Mouse (Mus musculus): ENCODE measurements around the gene Nans. TPM values are rescaled to one million over a fixed set of nuclear protein-coding genes. Genes with fewer than 3 reads are reported as not detected.
A peak's percentile ranks its signal among the peaks of the same experiment; 100 is the strongest.

Gene Nans
- polyA plus RNA-seq, 1 experiment from 2014 or later: 67.7 TPM

DNA sequence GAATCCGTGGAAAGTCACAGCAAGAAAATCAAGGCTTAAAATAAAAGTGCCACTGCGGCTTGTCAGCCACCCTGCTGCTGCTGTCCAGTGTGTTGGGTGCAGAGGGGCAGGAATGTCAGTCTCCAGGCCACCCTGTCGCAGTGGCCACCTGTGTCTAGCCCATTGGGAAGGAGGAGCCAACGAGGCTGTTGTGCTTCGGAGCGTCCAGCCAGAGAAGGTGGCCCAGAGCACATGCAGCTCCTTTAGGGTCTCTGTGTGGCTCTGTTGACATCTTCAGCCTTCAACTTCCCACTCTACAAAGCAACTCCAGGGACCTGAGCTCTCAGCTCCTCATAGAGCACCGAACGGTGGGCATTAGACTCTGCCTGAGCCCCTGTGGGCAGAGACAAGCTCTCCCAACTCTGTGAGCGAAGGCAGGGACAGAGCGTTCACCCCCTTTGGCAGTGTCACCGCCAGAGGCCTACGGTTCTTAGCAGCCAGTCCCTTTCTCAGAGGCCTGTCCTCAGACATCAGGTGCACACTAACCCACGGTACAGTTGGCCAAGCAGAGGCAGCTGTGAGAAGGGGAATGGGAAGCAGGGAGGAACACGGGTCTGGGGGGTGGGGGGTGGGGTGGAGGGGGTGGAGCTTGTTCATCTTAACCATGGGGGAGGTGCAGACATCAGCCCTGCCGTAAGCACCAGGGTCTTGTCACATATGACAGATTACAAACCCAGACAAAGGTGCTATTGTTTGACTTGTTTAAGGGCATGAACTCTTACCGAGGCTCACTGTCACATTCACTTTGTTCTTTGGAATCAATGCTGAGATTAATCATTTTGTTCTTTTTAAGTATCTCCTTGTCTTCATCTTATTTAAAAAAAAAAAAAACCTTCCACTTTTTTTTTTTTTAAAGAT lies 13.8 kb downstream of the Nans start:
- no peak overlapping the region for H3K27ac ChIP-seq (replicated peaks)
- WGBS: 61% methylated on average over 16 of the region's 16 CpGs

DNA sequence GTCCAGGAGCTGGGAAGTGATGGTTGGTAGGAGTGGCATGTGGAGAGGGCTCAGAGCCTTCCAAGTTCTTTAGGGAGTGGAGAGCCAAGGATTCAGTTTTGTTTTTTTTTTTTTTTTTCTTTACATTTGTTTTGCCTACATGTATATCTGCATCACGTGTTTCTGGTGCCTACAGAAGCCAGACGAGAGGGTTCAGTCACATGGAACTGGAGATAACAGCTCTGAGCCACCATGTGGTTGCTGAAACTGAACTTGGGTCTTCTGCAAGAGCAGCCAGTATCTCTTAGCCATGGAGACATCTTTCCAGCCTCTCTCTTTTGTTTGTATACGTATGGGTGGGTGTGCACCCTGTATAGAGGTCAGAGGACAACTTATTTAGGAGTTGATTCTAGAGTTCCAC lies 14.8 kb downstream of the Nans start:
- DNase-seq (ENCODE audit: low spot score): no peak
- Histone ChIP-seq H3K4me1 (replicated peaks; ENCODE audit: control insufficient read depth, insufficient read depth) (peaks cover 3% of the 10 kb centered on the region; the same call in 1 of the 2 replicates), H3K27me3 (ENCODE audit: control insufficient read depth, insufficient read depth, low read length) (no peaks in the 10 kb centered on the region), H3K4me2 (replicated peaks; ENCODE audit: low read depth) (no peak overlapping the region), H3K36me3 (ENCODE audit: control insufficient read depth, insufficient read depth, low read length) (peaks cover 7% of the 10 kb centered on the region; the same call in 1 of the 2 replicates), H3K9me3 (ENCODE audit: control insufficient read depth, low read length) (no peaks in the 10 kb centered on the region), H3K27ac (replicated peaks) (no peak overlapping the region), H3K9ac (ENCODE audit: low read length) (no peak overlapping the region), H3K4me3 (ENCODE audit: low read depth, low read length) (no peak overlapping the region)
- WGBS: 70% methylated on average over 3 of the region's 3 CpGs
- no peak for ATAC-seq (ENCODE audit: low FRiP score, low TSS enrichment)
- TF ChIP-seq CTCF (IDR thresholded peaks at IDR 0.05; ENCODE audit: low read depth) (no peak), EP300 (optimal IDR thresholded peaks at IDR 0.05) (no peak)

More for the DNA sequence above, 13.8 kb downstream of the Nans start:
- TF ChIP-seq CTCF (IDR thresholded peaks at IDR 0.05; ENCODE audit: low read depth) (no peak), EP300 (optimal IDR thresholded peaks at IDR 0.05) (no peak)
- Histone ChIP-seq H3K4me1 (replicated peaks; ENCODE audit: control insufficient read depth, insufficient read depth) (peaks cover 3% of the 10 kb centered on the region; the same call in 1 of the 2 replicates), H3K36me3 (ENCODE audit: control insufficient read depth, insufficient read depth, low read length) (peaks cover 7% of the 10 kb centered on the region; the same call in 1 of the 2 replicates), H3K4me2 (replicated peaks; ENCODE audit: low read depth) (no peak overlapping the region), H3K27me3 (ENCODE audit: control insufficient read depth, insufficient read depth, low read length) (no peaks in the 10 kb centered on the region), H3K4me3 (ENCODE audit: low read depth, low read length) (no peak overlapping the region), H3K9me3 (ENCODE audit: control insufficient read depth, low read length) (no peaks in the 10 kb centered on the region), H3K9ac (ENCODE audit: low read length) (no peak overlapping the region)
- ATAC-seq (ENCODE audit: low FRiP score, low TSS enrichment) (no peak), DNase-seq (ENCODE audit: low spot score) (no peak)

DNA sequence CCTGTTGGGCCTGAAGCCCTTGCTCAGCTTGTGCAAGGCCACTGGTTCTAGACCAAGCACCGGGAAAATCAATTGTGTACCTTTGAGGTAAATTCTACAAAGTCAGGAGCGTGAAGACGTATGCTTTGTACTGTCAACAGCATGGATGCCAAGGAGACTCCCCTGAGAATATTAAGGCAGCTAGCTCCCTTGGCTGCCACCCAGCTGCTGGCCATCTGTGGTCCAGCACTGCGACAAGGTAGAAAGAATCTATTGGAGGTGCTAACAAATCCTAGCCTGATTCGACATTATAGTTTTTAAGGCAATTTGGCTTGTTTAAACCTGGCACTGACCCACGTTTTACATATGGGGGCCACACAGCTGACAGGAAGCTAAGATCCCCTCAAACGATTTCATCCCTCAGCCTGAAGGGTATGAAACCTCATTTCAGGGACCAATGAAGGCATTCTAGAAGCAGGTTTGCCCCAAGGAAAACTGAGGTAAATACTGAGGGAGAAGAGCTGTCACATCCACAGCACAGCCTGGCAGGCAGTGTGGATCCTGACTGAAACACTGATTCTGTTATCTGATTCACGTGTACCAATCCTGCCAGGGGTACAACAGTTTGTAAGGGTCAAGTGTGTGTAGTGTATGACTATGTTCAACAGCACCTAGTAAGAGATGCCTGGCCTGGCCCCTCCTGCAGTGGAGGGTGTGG lies 16.5 kb downstream of the Nans start:
- H3K9me3 ChIP-seq (ENCODE audit: control insufficient read depth, low read length): no peaks in the 10 kb centered on the region
- H3K4me3 ChIP-seq (ENCODE audit: low read depth, low read length): no peak overlapping the region
- H3K9ac ChIP-seq (ENCODE audit: low read length): no peak overlapping the region
- TF ChIP-seq CTCF (IDR thresholded peaks at IDR 0.05; ENCODE audit: low read depth) (no peak), EP300 (optimal IDR thresholded peaks at IDR 0.05) (no peak)
- H3K27ac ChIP-seq (replicated peaks): no peak overlapping the region
- 62% methylated on average over 8 of the region's 8 CpGs for WGBS
- peaks cover 3% of the 10 kb centered on the region; the same call in 1 of the 2 replicates for H3K4me1 ChIP-seq (replicated peaks; ENCODE audit: control insufficient read depth, insufficient read depth)
- peaks cover 5% of the 10 kb centered on the region; the same call in 1 of the 2 replicates for H3K36me3 ChIP-seq (ENCODE audit: control insufficient read depth, insufficient read depth, low read length)
- ATAC-seq (ENCODE audit: low FRiP score, low TSS enrichment): no peak
- DNase-seq (ENCODE audit: low spot score): no peak
- no peaks in the 10 kb centered on the region for H3K27me3 ChIP-seq (ENCODE audit: control insufficient read depth, insufficient read depth, low read length)
- no peak overlapping the region for H3K4me2 ChIP-seq (replicated peaks; ENCODE audit: low read depth)

DNA sequence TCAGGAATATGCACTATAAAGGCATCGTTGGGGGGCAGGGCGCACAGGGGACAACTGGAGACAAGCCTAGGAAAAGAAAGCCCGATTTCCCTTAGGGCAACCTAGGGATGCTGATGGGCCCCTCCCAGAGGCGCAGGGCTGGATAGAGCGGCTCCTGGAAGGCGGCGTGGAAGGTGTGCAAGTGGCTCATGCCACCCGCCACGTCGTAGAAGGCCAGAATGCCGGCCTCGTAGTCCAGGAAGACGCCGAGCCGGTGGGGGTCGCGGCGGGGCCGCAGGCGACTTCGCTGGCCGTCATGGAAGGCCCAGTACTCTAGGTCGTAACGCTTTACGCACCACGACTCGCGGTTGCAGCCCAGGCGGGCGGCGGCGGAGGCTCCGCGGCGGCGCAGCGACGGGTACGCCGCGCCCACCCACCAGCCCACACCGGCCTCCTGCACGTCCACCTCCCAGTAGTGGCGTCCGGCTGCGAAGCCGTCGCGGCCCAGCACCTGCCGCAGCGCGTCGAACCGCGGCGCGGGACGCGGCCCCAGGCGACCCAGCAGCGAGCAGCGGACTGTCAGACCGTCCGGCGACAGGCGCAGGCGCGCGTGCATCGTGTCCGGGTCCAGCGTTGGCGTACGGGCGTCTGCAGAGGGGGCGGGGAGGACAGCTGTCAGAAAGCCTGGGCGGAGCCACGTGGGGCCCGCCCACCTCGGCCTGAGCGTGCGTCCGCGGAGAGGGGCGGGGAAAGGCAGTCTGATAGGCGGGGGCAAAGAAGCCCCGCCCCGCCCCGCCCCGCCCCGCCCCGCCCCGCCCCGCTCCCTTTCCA lies 18.0 kb downstream of the Nans start:
- ATAC-seq (ENCODE audit: low FRiP score, low TSS enrichment) (peak; percentile 96), DNase-seq (ENCODE audit: low spot score) (peak; percentile 98)
- Histone ChIP-seq H3K36me3 (ENCODE audit: control insufficient read depth, insufficient read depth, low read length) (no peaks in the 10 kb centered on the region), H3K4me3 (ENCODE audit: low read depth, low read length) (peak overlapping the region; percentile 60), H3K9me3 (ENCODE audit: control insufficient read depth, low read length) (no peaks in the 10 kb centered on the region), H3K27me3 (ENCODE audit: control insufficient read depth, insufficient read depth, low read length) (no peaks in the 10 kb centered on the region), H3K4me2 (replicated peaks; ENCODE audit: low read depth) (peak overlapping the region; percentile 95), H3K27ac (replicated peaks) (peak overlapping the region; percentile 35; the same call in 1 of the 2 replicates), H3K4me1 (replicated peaks; ENCODE audit: control insufficient read depth, insufficient read depth) (peaks cover 3% of the 10 kb centered on the region; the same call in 1 of the 2 replicates), H3K9ac (ENCODE audit: low read length) (peak overlapping the region; percentile 61)
- under 1% methylated on average over 82 of the region's 94 CpGs for WGBS
- no peak for TF ChIP-seq EP300 (optimal IDR thresholded peaks at IDR 0.05)
- no peak for TF ChIP-seq CTCF (IDR thresholded peaks at IDR 0.05; ENCODE audit: low read depth)

DNA sequence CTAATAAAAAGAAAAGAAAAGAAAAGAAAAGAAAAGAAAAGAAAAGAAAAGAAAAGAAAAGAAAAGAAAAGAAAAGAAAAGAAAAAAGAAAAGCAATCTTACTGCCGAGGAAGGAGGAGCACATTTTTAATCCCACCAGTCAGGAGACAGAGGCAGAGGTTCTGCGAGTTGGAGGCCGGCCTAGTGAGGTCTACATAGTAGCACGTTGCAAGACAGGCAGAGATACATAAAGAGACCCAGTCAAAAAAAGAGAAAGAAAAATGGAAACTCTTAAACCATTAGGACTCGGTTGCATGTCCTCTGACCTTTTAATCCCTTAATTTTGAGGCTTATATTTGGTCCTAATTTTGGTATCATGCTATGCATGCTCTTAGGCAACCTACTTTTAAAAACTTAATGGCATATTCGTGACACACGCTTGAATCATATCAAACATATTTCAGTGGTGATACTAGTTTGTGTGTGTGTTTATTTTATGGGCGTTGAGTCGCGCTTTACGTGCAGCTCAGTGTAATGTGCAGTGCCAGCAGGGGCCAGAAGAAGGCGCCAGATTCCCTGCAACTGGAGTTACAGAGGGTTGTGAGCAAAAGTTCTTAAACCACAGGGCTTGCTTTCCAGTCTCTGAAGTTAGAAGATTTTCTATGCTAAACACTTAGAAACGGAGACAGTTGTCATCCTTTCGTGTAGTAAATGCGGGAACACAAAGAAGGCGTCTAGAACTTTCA lies 18.9 kb downstream of the Nans start:
- Histone ChIP-seq H3K36me3 (ENCODE audit: control insufficient read depth, insufficient read depth, low read length) (no peaks in the 10 kb centered on the region), H3K27me3 (ENCODE audit: control insufficient read depth, insufficient read depth, low read length) (no peaks in the 10 kb centered on the region), H3K9ac (ENCODE audit: low read length) (no peak overlapping the region), H3K4me1 (replicated peaks; ENCODE audit: control insufficient read depth, insufficient read depth) (peaks cover 3% of the 10 kb centered on the region; the same call in 1 of the 2 replicates), H3K27ac (replicated peaks) (peak overlapping the region; percentile 78; the same call in 1 of the 2 replicates), H3K4me2 (replicated peaks; ENCODE audit: low read depth) (peak overlapping the region; percentile 38), H3K9me3 (ENCODE audit: control insufficient read depth, low read length) (no peaks in the 10 kb centered on the region), H3K4me3 (ENCODE audit: low read depth, low read length) (peak overlapping the region; percentile 60)
- 8% methylated on average over 16 of the region's 16 CpGs for WGBS
- no peak for TF ChIP-seq EP300 (optimal IDR thresholded peaks at IDR 0.05)
- TF ChIP-seq CTCF (IDR thresholded peaks at IDR 0.05; ENCODE audit: low read depth): peak; percentile 91
- ATAC-seq (ENCODE audit: low FRiP score, low TSS enrichment) (peak; percentile 56), DNase-seq (ENCODE audit: low spot score) (peak; percentile 93)
